Mouse (Mus musculus): ENCODE data around the gene Dnm3.

DNA sequence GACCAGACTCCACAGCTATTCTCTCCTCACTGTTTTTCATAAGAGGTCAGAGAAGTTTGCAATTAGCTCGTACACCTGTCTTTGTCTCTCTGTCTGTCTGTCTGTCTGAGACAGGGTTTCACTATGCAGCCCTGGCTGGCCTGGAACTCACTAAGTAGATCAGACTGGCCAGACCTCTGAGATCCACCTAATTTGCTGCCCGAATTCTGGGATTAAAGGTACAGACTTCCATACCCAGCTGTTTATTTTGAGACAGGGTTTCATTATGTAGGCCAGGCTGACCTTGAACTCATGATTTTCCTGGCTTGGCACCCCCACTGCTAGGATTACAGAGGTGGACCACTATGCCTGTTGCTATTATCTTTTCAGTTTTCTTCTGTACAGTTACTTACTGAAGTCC is 319.3 kb downstream of the Dnm3 start:
- TF ChIP-seq ZC3H11A (IDR thresholded peaks at IDR 0.05; ENCODE audit: low read depth, low read length) (no peak), POLR2A (IDR thresholded peaks at IDR 0.05; ENCODE audit: control insufficient read depth in 1 of 2, insufficient read depth in 1 of 2, low read depth in 1 of 2, low read length in 2 of 2, poor library complexity in 1 of 2) (no peak), NELFE (IDR thresholded peaks at IDR 0.05; ENCODE audit: low read depth, low read length) (no peak), EP300 (IDR thresholded peaks at IDR 0.05; ENCODE audit: low read depth in 1 of 2, low read length in 2 of 2) (no peak), POLR2AphosphoS5 (IDR thresholded peaks at IDR 0.05; ENCODE audit: borderline replicate concordance, low read depth, low read length) (no peak), CTCF (IDR thresholded peaks at IDR 0.05 in 2 of 3, conservative IDR thresholded peaks at IDR 0.05 in 1 of 3; ENCODE audit: control insufficient read depth in 1 of 3, insufficient read depth in 1 of 3, low read depth in 2 of 3, low read length in 3 of 3, poor library complexity in 1 of 3, severe bottlenecking in 1 of 3) (no peak), ELF1 (IDR thresholded peaks at IDR 0.05; ENCODE audit: low read depth, low read length) (no peak)
